Mouse (Mus musculus) liver, adult 2 months (tissue): ENCODE measurements around the gene Tdrd6.

Experiments
- CTCF ChIP-seq: fragments of 200-500 bp; IDR thresholded peaks from 2 replicates; pipeline ENCODE4 v1.5.1; 2011; ENCODE audit warnings: low read depth, low read length, control low read depth
- POLR2A ChIP-seq: fragments of 200-500 bp; IDR thresholded peaks from 2 replicates; pipeline ENCODE4 v1.6.1; 2011; ENCODE audit warnings: low read length, control low read depth; ENCODE audit not compliant: insufficient read depth; ENCODE audit errors: extremely low read depth

GRCm38 (mm10) chr17:43671907-43672306 is 41.8 kb upstream of the Tdrd6 start:
- no peak for TF ChIP-seq POLR2A
- no peak for TF ChIP-seq CTCF
